Mouse (Mus musculus) E14TG2a.4 (cell line): ENCODE measurements around the gene Ppp1r12c.
"Not testable (repeated sequence)": the region's sequence is repeated elsewhere in the genome, so short reads cannot be mapped to it uniquely, and the experiment has no call there.

Source experiments
- H3K27me3 ChIP-seq: 2 replicates; pipeline ENCODE4 v1.6.1; 2014; ENCODE audit warnings: low read length, control low read depth; ENCODE audit not compliant: insufficient read depth
- H3K36me3 ChIP-seq: 2 replicates; pipeline ENCODE4 v1.6.1; 2014; ENCODE audit warnings: low read length, control low read depth; ENCODE audit not compliant: insufficient read depth
- H3K4me1 ChIP-seq: replicated peaks from 2 replicates; pipeline ENCODE4 v1.6.1; 2014; ENCODE audit warnings: low read depth, low read length, control low read depth
- H3K4me3 ChIP-seq: replicated peaks from 2 replicates; pipeline ENCODE4 v1.5.1; 2014; ENCODE audit warnings: mild to moderate bottlenecking, low read length
- H3K9me3 ChIP-seq: 2 replicates; pipeline ENCODE4 v1.6.1; 2014; ENCODE audit warnings: low read length, control low read depth
- CTCF ChIP-seq: conservative IDR thresholded peaks from 2 replicates; pipeline ENCODE4 v1.5.1; 2014; ENCODE audit warnings: low read length
- NANOG ChIP-seq: IDR thresholded peaks from 2 replicates; pipeline ENCODE4 v1.6.1; 2014; ENCODE audit warnings: borderline replicate concordance, low read length, mixed read lengths
- POU5F1 ChIP-seq: IDR thresholded peaks from 2 replicates; pipeline ENCODE4 v1.6.1; 2014; ENCODE audit warnings: low read length, borderline replicate concordance

The Ppp1r12c gene

GRCm38 (mm10) chr7:4536369-4536768, 34.9 kb upstream of the Ppp1r12c start:
- H3K4me3 ChIP-seq, result 0 out of 2 replicates have a peak overlapping the region, but pooled peaks have one; percentile 29
- H3K4me1 ChIP-seq, result peaks cover 76% of the 10 kb centered on the region
- no peaks in the 10 kb centered on the region for H3K36me3 ChIP-seq
- H3K9me3 ChIP-seq, result peaks cover 13% of the 10 kb centered on the region
- no peaks in the 10 kb centered on the region for H3K27me3 ChIP-seq
- TF ChIP-seq CTCF (no peak), POU5F1 (peak; percentile 52; the same call in 1 of the 2 replicates), NANOG (peak; percentile 95)

- no peaks in the 10 kb centered on the region for H3K27me3 ChIP-seq
- H3K4me1 ChIP-seq, result peaks cover 72% of the 10 kb centered on the region
- H3K9me3 ChIP-seq, result no peaks in the 10 kb centered on the region
- peak within 1 kb of the TSS; percentile 79 for H3K4me3 ChIP-seq
- TF ChIP-seq POU5F1 (no peak), NANOG (peak; percentile 17; the same call in 1 of the 2 replicates)
- no peaks in the 10 kb centered on the region for H3K36me3 ChIP-seq
Measured at GRCm38 (mm10) chr7:4532005-4532729, 30.7 kb upstream of the Ppp1r12c start, which contains the start of gene Dnaaf3. Gene Dnaaf3 (minus strand): TSS chr7:4532453.

GRCm38 (mm10) chr7:4530166-4530565, 28.7 kb upstream of the Ppp1r12c start:
- not testable (repeated sequence) for H3K9me3 ChIP-seq
- H3K4me1 ChIP-seq, result peaks cover 68% of the 10 kb centered on the region

DNA sequence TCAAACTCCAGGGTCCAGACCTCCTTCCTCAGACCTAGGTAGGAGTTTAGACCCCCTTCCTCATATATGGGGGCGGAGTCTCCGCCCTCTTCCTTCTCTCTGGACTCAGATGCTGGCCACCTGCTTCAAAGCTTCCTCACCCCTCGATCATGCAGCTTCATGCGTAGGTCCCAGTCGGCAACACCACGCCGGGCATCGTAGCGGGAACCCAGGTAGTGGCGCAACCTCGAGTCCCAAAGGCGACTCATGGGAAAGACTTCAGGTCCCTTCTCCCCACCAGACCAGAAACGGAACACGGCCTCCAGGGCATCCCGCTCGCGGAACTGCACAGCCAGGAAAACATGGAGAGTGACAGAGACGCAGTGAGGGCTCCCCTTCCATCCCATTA, 25.8 kb upstream of the Ppp1r12c start:
- TF ChIP-seq POU5F1, result no peak
- no peak for TF ChIP-seq CTCF
- TF ChIP-seq NANOG, result no peak
- Histone ChIP-seq H3K9me3 (0 out of 2 replicates have a peak, but pooled peaks cover 3% of the 10 kb centered on the region), H3K36me3 (peaks cover 4% of the 10 kb centered on the region), H3K27me3 (peaks cover 5% of the 10 kb centered on the region; the same call in 1 of the 2 replicates), H3K4me1 (peaks cover 72% of the 10 kb centered on the region), H3K4me3 (peak overlapping the region; percentile 73)

More at GRCm38 (mm10) chr7:4530166-4530565, 28.7 kb upstream of the Ppp1r12c start:
- H3K27me3 ChIP-seq, H3K36me3 ChIP-seq, H3K4me3 ChIP-seq: not testable (repeated sequence)

DNA sequence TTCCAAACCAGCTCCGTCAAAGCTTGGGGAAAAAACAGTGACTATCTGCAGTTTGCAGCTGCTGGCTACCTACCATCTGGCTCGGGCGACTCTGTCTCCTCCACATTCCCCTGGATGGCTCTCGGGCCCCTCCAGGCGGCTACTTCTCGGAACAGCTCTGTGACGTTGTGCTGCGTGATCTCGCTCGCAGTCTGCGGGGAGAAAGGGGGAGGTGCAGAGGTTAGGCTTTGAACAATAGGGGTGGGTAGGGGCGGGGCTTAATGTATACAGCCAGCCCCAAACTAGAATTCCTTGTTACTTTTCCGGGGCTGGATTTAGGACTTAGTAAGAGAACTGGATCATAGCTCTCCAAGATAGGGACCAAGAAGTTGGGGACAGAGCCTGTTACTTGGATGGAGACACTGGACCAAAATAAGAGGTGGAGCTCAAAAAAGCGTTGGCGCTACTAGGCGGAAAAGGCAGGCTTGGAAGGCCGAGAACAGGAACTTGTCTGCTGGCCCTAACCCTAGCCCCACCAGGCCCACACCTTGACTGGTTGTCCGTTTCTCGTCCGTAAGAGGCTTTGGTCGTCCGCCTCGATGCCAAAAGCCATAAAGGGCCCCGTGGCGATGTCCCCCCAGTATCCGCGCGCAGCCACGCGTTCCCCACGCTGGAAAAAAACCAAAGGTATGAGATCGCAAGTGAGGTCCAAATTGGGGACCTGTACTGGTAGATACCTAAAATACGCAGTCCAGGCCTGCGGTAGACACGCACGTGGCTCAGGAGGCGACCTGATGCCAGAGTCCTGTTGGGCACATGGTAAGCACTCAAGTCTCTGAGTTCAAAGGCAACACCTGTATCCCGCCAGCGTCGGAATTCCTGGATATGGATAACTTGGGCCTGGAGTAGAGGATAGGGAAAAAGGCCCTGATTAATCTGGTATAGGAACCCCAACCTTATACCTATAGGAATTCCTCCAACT, 25.1 kb upstream of the Ppp1r12c start:
- Histone ChIP-seq H3K4me3 (peak overlapping the region; percentile 73), H3K27me3 (peaks cover 12% of the 10 kb centered on the region)
- no peak for TF ChIP-seq NANOG
- TF ChIP-seq CTCF, result peak; percentile 61

GRCm38 (mm10) chr7:4524212-4524922, 22.9 kb upstream of the Ppp1r12c start, which contains the start of gene Tnni3:
Gene Tnni3 (minus strand): TSS chr7:4524229.
- Histone ChIP-seq H3K27me3 (peaks cover 26% of the 10 kb centered on the region), H3K36me3 (peaks cover 16% of the 10 kb centered on the region), H3K4me1 (peaks cover 67% of the 10 kb centered on the region), H3K4me3 (peak within 1 kb of the TSS; percentile 35)
- TF ChIP-seq CTCF, result peak; percentile 57
- not testable (repeated sequence) for H3K9me3 ChIP-seq

More for the DNA sequence above, 25.1 kb upstream of the Ppp1r12c start:
- peaks cover 4% of the 10 kb centered on the region for H3K36me3 ChIP-seq
- peaks cover 72% of the 10 kb centered on the region for H3K4me1 ChIP-seq
- 0 out of 2 replicates have a peak, but pooled peaks cover 3% of the 10 kb centered on the region for H3K9me3 ChIP-seq

DNA sequence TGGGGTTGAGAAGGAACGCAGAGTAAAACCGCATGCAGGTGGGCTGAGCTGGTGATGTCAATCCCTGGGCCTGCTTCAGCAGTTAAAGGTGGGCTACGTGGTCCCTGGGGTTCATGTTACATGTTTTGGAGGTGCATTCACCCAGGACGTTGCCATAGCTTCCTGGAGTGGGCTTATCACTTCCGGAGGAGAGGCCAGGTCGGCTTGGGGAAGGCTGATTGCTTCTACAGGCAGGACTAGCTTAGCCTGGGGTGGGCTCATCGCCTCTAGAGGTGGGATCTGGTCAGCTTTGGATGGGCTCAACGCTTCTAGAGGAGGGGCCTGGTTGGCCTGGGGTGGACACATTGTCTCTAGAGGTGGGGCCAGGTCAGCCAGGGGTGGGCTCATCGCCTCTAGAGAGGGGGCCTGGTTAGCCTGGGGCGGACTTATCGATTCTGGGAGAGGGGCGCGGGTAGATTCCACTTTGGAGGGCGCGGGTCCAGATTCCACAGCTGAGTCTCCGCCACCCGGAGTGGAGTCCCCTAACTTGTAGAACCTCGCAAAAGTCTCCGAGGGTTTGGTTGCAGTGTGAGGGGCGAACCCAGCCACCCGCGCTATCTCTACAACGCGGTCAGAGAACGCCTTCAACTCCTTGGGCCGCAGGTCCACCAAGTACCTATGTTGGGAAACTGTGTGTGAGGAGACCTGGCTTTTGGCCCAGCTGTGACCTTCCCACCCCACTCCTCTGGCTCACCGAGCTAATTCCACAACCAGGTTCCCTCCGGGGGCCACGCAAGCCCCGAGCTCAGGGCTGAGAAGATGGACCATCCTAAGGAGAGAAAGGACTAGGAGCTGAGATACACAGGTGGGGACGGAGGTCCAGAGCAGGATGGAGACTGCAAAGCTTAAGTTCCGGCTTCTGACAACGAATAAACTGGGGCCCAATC, 22.0 kb upstream of the Ppp1r12c start:
- Histone ChIP-seq H3K4me1 (peaks cover 66% of the 10 kb centered on the region), H3K36me3 (peaks cover 23% of the 10 kb centered on the region), H3K27me3 (peaks cover 26% of the 10 kb centered on the region), H3K4me3 (peak overlapping the region; percentile 35), H3K9me3 (0 out of 2 replicates have a peak, but pooled peaks cover 3% of the 10 kb centered on the region)
- TF ChIP-seq NANOG, result no peak
- no peak for TF ChIP-seq CTCF
- TF ChIP-seq POU5F1, result no peak
